Mouse (Mus musculus) ovary, adult 10 weeks (tissue): ENCODE measurements around the gene Glt6d1. TPM values are rescaled to one million over a fixed set of nuclear protein-coding genes. Genes with fewer than 3 reads are reported as not detected.

Source experiments
- polyA plus RNA-seq: library from polyadenylated mRNA; stranded (reverse); fragments of 350-450 nt; fragmentation: Illumina TruSeq; extraction: RNeasy Lipid Tissue Mini Kit (QIAGEN cat#74804); gene quantifications from one replicate; pipeline ENCODE4 v1.2.3, GENCODE M21; 2014

The Glt6d1 gene
- polyA plus RNA-seq: not detected

GRCm38 (mm10) chr2:25815748-25816147, at the start of gene Glt6d1:
Gene Glt6d1 (minus strand): TSS chr2:25815848.

GRCm38 (mm10) chr2:25863337-25864131, 47.9 kb upstream of the Glt6d1 start, which contains the start of gene Kcnt1:
Gene Kcnt1 (plus strand): TSS chr2:25863734.

GRCm38 (mm10) chr2:25847226-25847625, 31.6 kb upstream of the Glt6d1 start, which contains the start of gene Sohlh1:
Gene Sohlh1 (minus strand): TSS chr2:25847248.

GRCm38 (mm10) chr2:25822806-25823205, 7.2 kb upstream of the Glt6d1 start, which contains the start of gene Lcn9:
Gene Lcn9 (plus strand): TSS chr2:25823153.

GRCm38 (mm10) chr2:25781957-25782356, 33.7 kb downstream of the Glt6d1 start, which contains the start of gene Gm13539:
Gene Gm13539 (plus strand): TSS chr2:25782257.

GRCm38 (mm10) chr2:25776717-25777116, 38.9 kb downstream of the Glt6d1 start, which contains the start of gene Lcn11:
Gene Lcn11 (plus strand): TSS chr2:25777017.

GRCm38 (mm10) chr2:25765269-25765668, 50.4 kb downstream of the Glt6d1 start, which contains the start of gene Lcn3:
Gene Lcn3 (plus strand): TSS chr2:25765569.

Other genes with a start within 250 kb of the Glt6d1 start
- not detected for gene Mamdc4, start 241.0 kb downstream of the Glt6d1 start, polyA plus RNA-seq
- 1.1 TPM for gene Phpt1, start 240.6 kb downstream of the Glt6d1 start, polyA plus RNA-seq
- not detected for gene Ajm1, start 234.1 kb downstream of the Glt6d1 start, polyA plus RNA-seq
- 65.4 TPM for gene Rabl6, start 207.3 kb downstream of the Glt6d1 start, polyA plus RNA-seq
- not detected for gene Ccdc183, start 198.2 kb downstream of the Glt6d1 start, polyA plus RNA-seq
- 1.2 TPM for gene Tmem141, start 193.8 kb downstream of the Glt6d1 start, polyA plus RNA-seq
- 0.66 TPM for gene Fcna, start 187.8 kb downstream of the Glt6d1 start, polyA plus RNA-seq
- gene Lcn8, start 162.7 kb downstream of the Glt6d1 start, polyA plus RNA-seq: not detected
- gene Lcn5, start 157.9 kb downstream of the Glt6d1 start, polyA plus RNA-seq: not detected
- gene Lcn6, start 139.1 kb downstream of the Glt6d1 start, polyA plus RNA-seq: not detected
- not detected for gene Lcn10, start 133.1 kb downstream of the Glt6d1 start, polyA plus RNA-seq
- gene Obp2a, start 115.8 kb downstream of the Glt6d1 start, polyA plus RNA-seq: not detected
- 17.9 TPM for gene Bmyc, start 109.1 kb downstream of the Glt6d1 start, polyA plus RNA-seq
- not detected for gene Obp2b, start 78.8 kb downstream of the Glt6d1 start, polyA plus RNA-seq
- not detected for gene Lcn3, start 50.3 kb downstream of the Glt6d1 start, polyA plus RNA-seq
- not detected for gene Lcn11, start 38.8 kb downstream of the Glt6d1 start, polyA plus RNA-seq
- not detected for gene Gm13539, start 33.6 kb downstream of the Glt6d1 start, polyA plus RNA-seq
- gene Lcn9, start 7.3 kb upstream of the Glt6d1 start, polyA plus RNA-seq: not detected
- gene Sohlh1, start 31.4 kb upstream of the Glt6d1 start, polyA plus RNA-seq: not detected
- 0.60 TPM for gene Kcnt1, start 47.9 kb upstream of the Glt6d1 start, polyA plus RNA-seq
- gene Camsap1, start 167.4 kb upstream of the Glt6d1 start, polyA plus RNA-seq: 32.8 TPM
- gene Ubac1, start 205.9 kb upstream of the Glt6d1 start, polyA plus RNA-seq: 23.1 TPM